Mouse (Mus musculus): ENCODE data around the gene Nfe2l1. TPM values are rescaled to one million over a fixed set of nuclear protein-coding genes. Genes with fewer than 3 reads are reported as not detected.
A peak's percentile ranks its signal among the peaks of the same experiment; 100 is the strongest.

Nfe2l1 gene
- polyA plus RNA-seq, 1 experiment from 2014 or later = 75.6 TPM

DNA sequence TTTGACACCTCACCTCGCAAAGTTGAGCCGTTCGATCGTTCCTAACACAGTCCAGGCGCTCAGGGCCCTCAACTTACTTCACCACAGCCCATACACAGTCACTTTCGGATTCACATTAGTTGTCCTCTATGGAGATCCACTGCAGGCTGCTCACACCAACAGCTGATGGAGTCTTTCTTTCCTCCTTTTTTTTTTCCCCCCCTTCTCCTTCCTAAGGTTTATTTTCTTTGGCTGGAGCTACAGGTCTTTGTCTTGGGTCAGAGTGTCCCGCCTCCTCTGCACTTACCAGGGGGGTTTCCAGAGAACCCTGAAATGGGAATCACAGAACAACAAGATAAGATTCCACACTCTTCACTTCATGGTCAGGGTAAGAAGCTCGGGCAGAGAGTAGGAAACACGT, 1.9 kb downstream of the Nfe2l1 start:
- ATAC-seq (ENCODE audit: insufficient number of reproducible peaks, low FRiP score, low TSS enrichment, low read depth) = no peak
- no peak overlapping the region for H3K9ac ChIP-seq
- 66% methylated on average over 9 of the region's 9 CpGs for WGBS
- no peak overlapping the region for H3K27ac ChIP-seq
- peaks cover 27% of the 10 kb centered on the region for H3K36me3 ChIP-seq
- no peaks in the 10 kb centered on the region for H3K27me3 ChIP-seq
- peak overlapping the region; percentile 0; the same call in 1 of the 2 replicates for H3K4me3 ChIP-seq
- H3K9me3 ChIP-seq = no peaks in the 10 kb centered on the region
- peak overlapping the region; percentile 54 for H3K4me2 ChIP-seq
- H3K4me1 ChIP-seq = peaks cover 58% of the 10 kb centered on the region

- peaks cover 30% of the 10 kb centered on the region for H3K36me3 ChIP-seq
- WGBS = 75% methylated on average over 12 of the region's 12 CpGs
- no peak overlapping the region for H3K9ac ChIP-seq
- peaks cover 61% of the 10 kb centered on the region for H3K4me1 ChIP-seq
- H3K9me3 ChIP-seq = no peaks in the 10 kb centered on the region
- H3K27me3 ChIP-seq = no peaks in the 10 kb centered on the region
- H3K27ac ChIP-seq = peak overlapping the region; percentile 63; the same call in 1 of the 2 replicates
- H3K4me2 ChIP-seq = peak overlapping the region; percentile 27
- H3K4me3 ChIP-seq = peak overlapping the region; percentile 11
- ATAC-seq (ENCODE audit: insufficient number of reproducible peaks, low FRiP score, low TSS enrichment, low read depth) = no peak
Observed at GRCm38 (mm10) chr11:96827062-96827581, 2.6 kb downstream of the Nfe2l1 start.

DNA sequence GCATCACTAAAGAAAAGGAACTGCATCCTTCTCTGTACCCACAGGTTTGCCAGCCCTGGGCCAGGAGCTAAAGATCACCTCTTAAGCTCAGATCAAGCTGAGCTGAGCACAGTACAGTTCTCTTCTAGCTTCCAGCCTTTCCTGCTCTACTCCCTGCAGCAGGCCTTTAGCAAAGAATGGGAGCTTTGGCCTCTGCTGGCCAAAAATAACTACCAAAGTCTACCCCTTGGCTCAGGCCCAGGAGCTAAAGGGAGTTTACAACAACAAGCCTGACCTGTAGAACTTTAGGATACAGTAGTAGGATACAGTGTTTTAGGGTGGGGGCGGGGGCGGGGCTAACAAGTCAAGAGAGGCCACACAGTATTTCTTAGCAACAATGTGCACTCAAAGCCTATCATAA, 3.3 kb downstream of the Nfe2l1 start:
- WGBS = 82% methylated on average over 2 of the region's 2 CpGs
- no peak for ATAC-seq (ENCODE audit: insufficient number of reproducible peaks, low FRiP score, low TSS enrichment, low read depth)
- Histone ChIP-seq H3K9me3 (no peaks in the 10 kb centered on the region), H3K9ac (no peak overlapping the region), H3K4me1 (peaks cover 61% of the 10 kb centered on the region), H3K4me3 (peak overlapping the region; percentile 10; the same call in 1 of the 2 replicates), H3K4me2 (peak overlapping the region; percentile 27), H3K36me3 (peaks cover 37% of the 10 kb centered on the region), H3K27ac (peak overlapping the region; percentile 63), H3K27me3 (no peaks in the 10 kb centered on the region)

GRCm38 (mm10) chr11:96824783-96825495, 4.8 kb downstream of the Nfe2l1 start:
- WGBS = 38% methylated on average over 7 of the region's 7 CpGs
- Histone ChIP-seq H3K9ac (0 out of 2 replicates have a peak overlapping the region, but pooled peaks have one; percentile 4), H3K27ac (peak overlapping the region; percentile 89), H3K27me3 (no peaks in the 10 kb centered on the region), H3K4me1 (peaks cover 61% of the 10 kb centered on the region), H3K4me3 (peak overlapping the region; percentile 46), H3K4me2 (peak overlapping the region; percentile 89), H3K9me3 (no peaks in the 10 kb centered on the region), H3K36me3 (peaks cover 52% of the 10 kb centered on the region)
- ATAC-seq (ENCODE audit: insufficient number of reproducible peaks, low FRiP score, low TSS enrichment, low read depth) = no peak; the same call in 1 of the 2 replicates

DNA sequence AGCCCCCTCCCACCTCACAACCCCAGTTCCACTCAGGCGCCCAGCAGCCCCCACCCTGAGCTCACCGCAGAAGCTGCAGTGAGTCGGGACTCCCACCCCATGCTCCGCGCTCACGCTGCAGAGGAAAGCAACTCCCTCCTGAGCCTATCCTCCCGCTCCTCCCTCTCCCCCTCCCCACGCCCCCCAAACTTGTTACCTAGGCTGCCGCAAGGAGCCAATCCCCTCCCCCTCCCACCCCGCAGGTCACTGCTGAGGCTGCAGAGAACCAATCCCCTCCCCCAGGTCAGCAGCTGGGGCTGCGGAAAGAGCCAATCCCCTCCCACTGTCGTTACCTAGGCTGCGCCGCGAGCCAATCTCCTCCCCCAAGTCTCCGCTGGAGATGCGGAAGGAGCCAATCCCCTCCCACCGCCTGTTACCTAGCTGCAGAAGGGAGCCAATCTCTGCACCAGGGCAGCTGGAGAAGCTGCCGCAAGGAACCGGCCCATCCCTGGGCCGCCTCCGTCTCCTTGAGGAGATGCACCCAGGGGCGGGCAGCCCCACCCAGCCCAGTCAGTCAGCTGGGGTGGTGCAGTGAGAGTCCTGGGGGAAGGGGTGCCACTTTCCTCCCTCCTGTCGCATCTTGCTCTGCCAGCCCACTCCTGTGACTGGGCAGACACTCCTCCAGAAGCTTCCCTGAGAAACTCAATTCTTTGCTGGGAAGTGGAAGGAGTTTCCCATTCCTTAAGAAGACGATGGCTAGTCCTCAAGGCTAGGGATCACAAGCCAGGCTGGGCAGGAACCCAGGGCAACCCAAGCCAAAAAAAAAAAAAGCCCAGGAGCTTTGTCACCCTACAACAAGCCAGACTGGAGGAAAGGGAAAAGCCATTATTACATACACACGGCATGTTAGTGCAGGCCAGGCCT, 5.6 kb downstream of the Nfe2l1 start:
- Histone ChIP-seq H3K4me1 (peaks cover 61% of the 10 kb centered on the region), H3K36me3 (peaks cover 60% of the 10 kb centered on the region)
- under 1% methylated on average over 26 of the region's 26 CpGs for WGBS

DNA sequence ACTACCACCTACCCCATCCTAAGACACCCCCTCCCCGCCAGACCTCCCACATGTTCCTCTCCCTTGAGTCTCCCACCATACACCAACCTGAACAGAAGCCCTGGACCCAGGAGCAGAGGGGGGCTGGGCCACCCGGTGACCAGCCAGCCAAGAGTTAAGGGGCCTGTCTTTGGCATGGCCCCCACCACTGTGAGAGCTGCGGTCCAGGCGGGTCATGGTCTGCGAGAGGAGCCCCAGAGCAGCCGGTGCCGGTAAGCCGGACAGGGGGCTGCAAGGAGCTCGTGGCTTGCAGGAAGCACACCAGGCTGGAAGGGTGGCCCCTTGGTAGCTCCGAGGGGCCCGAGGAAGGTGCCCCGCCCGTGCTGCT, 6.3 kb downstream of the Nfe2l1 start:
- H3K27me3 ChIP-seq = no peaks in the 10 kb centered on the region
- peak overlapping the region; percentile 46 for H3K4me3 ChIP-seq
- WGBS = 11% methylated on average over 13 of the region's 13 CpGs
- ATAC-seq (ENCODE audit: insufficient number of reproducible peaks, low FRiP score, low TSS enrichment, low read depth) = 0 out of 2 replicates have a peak, but pooled peaks have one; percentile 4
- no peaks in the 10 kb centered on the region for H3K9me3 ChIP-seq
- H3K27ac ChIP-seq = peak overlapping the region; percentile 89
- peak overlapping the region; percentile 47 for H3K9ac ChIP-seq
- H3K36me3 ChIP-seq = peaks cover 67% of the 10 kb centered on the region
- H3K4me1 ChIP-seq = peaks cover 58% of the 10 kb centered on the region
- H3K4me2 ChIP-seq = peak overlapping the region; percentile 89

More for the DNA sequence above, 5.6 kb downstream of the Nfe2l1 start:
- Histone ChIP-seq H3K27me3 (no peaks in the 10 kb centered on the region), H3K4me2 (peak overlapping the region; percentile 89), H3K4me3 (peak overlapping the region; percentile 46), H3K9me3 (no peaks in the 10 kb centered on the region), H3K27ac (peak overlapping the region; percentile 89), H3K9ac (peak overlapping the region; percentile 47)
- ATAC-seq (ENCODE audit: insufficient number of reproducible peaks, low FRiP score, low TSS enrichment, low read depth) = peak; percentile 83

- Histone ChIP-seq H3K9ac (no peak overlapping the region; the same call in 1 of the 2 replicates), H3K4me1 (peaks cover 52% of the 10 kb centered on the region), H3K4me2 (peak overlapping the region; percentile 89), H3K27me3 (no peaks in the 10 kb centered on the region), H3K4me3 (peak overlapping the region; percentile 46), H3K27ac (peak overlapping the region; percentile 89), H3K9me3 (no peaks in the 10 kb centered on the region), H3K36me3 (peaks cover 71% of the 10 kb centered on the region)
- WGBS = 43% methylated on average over 4 of the region's 4 CpGs
- ATAC-seq (ENCODE audit: insufficient number of reproducible peaks, low FRiP score, low TSS enrichment, low read depth) = no peak
Observed at GRCm38 (mm10) chr11:96822675-96823470, 6.9 kb downstream of the Nfe2l1 start.

DNA sequence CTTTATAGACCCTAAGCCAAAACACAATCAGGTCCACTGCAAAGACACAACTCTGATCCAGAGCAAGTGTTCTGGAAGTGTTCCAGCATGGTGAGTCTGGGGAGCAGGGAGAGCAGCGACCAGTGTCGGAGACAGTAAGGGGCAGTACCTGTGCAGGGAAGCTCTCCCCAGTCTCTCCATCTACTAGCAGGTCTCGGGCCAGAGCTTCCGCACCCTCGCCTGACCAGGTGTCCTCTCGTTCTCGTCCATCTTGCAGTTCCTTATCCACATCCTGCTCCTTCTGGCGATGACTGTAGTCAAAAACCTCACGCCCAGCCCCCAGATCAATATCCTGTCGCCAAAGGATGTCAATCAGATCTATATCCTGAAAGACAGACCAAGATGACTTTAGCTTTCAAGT, 7.8 kb downstream of the Nfe2l1 start:
- no peak overlapping the region for H3K4me3 ChIP-seq
- 91% methylated on average over 10 of the region's 10 CpGs for WGBS
- H3K9ac ChIP-seq = no peak overlapping the region
- no peak overlapping the region for H3K27ac ChIP-seq
- ATAC-seq (ENCODE audit: insufficient number of reproducible peaks, low FRiP score, low TSS enrichment, low read depth) = no peak
- H3K27me3 ChIP-seq = no peaks in the 10 kb centered on the region
- H3K4me1 ChIP-seq = peaks cover 44% of the 10 kb centered on the region
- no peak overlapping the region for H3K4me2 ChIP-seq
- H3K9me3 ChIP-seq = no peaks in the 10 kb centered on the region
- peaks cover 71% of the 10 kb centered on the region for H3K36me3 ChIP-seq

DNA sequence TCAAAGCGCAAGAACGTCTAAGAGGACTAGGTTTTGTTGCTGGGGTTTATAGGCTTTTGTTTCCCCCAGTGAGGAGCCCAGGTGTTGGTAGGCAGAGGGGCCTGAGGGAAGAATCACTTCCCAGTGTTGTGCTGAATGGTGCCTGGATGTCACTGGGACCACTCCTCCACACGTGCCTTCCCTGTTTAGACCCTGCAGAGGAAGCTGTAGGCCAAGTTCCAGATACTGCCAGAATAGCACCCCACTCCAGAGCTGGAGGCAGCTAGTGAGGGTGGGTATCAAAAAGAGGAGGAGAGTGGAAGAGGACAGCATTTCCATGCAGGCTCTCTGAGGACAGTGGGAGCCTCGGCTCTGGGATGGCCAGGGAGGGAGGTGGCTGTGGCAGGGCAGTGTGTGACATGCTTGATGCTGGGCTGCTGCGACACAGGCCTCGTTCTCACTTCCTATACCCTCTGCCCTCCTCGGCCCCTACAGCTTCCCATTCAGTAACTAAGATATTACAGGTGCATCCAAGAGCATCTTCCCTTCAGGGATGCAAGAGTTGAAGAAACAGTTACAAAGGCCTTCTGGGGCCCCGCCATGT, 11.5 kb downstream of the Nfe2l1 start:
- 86% methylated on average over 8 of the region's 8 CpGs for WGBS
- Histone ChIP-seq H3K4me1 (peaks cover 8% of the 10 kb centered on the region), H3K9me3 (no peaks in the 10 kb centered on the region), H3K36me3 (peaks cover 81% of the 10 kb centered on the region), H3K4me2 (no peak overlapping the region), H3K4me3 (no peak overlapping the region), H3K9ac (no peak overlapping the region), H3K27ac (no peak overlapping the region), H3K27me3 (no peaks in the 10 kb centered on the region)
- no peak for ATAC-seq (ENCODE audit: insufficient number of reproducible peaks, low FRiP score, low TSS enrichment, low read depth)

DNA sequence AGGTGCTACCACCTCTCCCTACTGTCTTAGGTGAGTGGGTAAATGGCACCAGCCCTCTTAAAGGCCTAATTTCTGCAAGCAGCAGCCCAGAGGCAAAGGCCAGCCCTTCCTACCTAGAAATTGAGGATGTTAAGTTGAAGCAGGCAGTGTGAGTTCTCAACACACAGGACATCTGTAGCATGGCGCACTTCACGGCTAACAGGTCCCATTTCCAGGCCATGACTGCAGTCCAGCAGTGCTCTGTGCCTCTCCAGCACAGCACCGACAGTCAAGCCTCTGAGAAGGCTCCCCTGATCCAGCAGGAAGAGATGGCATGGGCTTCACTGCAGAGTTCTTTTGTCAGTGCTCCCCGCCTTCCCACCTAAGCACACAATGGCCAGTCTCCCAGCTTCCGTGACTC, 12.8 kb downstream of the Nfe2l1 start:
- Histone ChIP-seq H3K9me3 (no peaks in the 10 kb centered on the region), H3K4me2 (no peak overlapping the region), H3K9ac (no peak overlapping the region), H3K27me3 (no peaks in the 10 kb centered on the region), H3K4me1 (0 out of 2 replicates have a peak, but pooled peaks cover 2% of the 10 kb centered on the region), H3K4me3 (no peak overlapping the region), H3K27ac (no peak overlapping the region), H3K36me3 (peaks cover 87% of the 10 kb centered on the region)
- 88% methylated on average over 5 of the region's 5 CpGs for WGBS
- no peak for ATAC-seq (ENCODE audit: insufficient number of reproducible peaks, low FRiP score, low TSS enrichment, low read depth)

- H3K9ac ChIP-seq = no peak overlapping the region
- no peak overlapping the region for H3K27ac ChIP-seq
- 91% methylated on average over 1 of the region's 1 CpGs for WGBS
- H3K4me2 ChIP-seq = no peak overlapping the region
- no peaks in the 10 kb centered on the region for H3K27me3 ChIP-seq
- H3K36me3 ChIP-seq = peaks cover 87% of the 10 kb centered on the region
- 0 out of 2 replicates have a peak, but pooled peaks cover 2% of the 10 kb centered on the region for H3K4me1 ChIP-seq
- H3K9me3 ChIP-seq = no peaks in the 10 kb centered on the region
- no peak for ATAC-seq (ENCODE audit: insufficient number of reproducible peaks, low FRiP score, low TSS enrichment, low read depth)
- H3K4me3 ChIP-seq = no peak overlapping the region
Observed at GRCm38 (mm10) chr11:96816494-96816893, 13.3 kb downstream of the Nfe2l1 start.
